Mouse (Mus musculus): ENCODE results near the gene Zfp719. TPM values are rescaled to one million over a fixed set of nuclear protein-coding genes. Genes with fewer than 3 reads are reported as not detected.

Zfp719 gene
- total and polyA plus RNA-seq, 2 experiments from 2014 or later = 4.7 to 11.6 TPM

- no peak for TF ChIP-seq CTCF (IDR thresholded peaks at IDR 0.05; ENCODE audit: low read depth)
- peak overlapping the region; percentile 83 for H3K27ac ChIP-seq
- H3K36me3 ChIP-seq (ENCODE audit: insufficient read depth, low read length) = peaks cover 17% of the 10 kb centered on the region
- H3K4me1 ChIP-seq (ENCODE audit: insufficient read depth, low read length) = peaks cover 11% of the 10 kb centered on the region
- DNase-seq (ENCODE audit: low spot score) (peak; percentile 64), ATAC-seq (peak; percentile 61)
- peak overlapping the region; percentile 95 for H3K4me2 ChIP-seq (ENCODE audit: low read depth, low read length)
- WGBS = 0% methylated on average over 10 of the region's 10 CpGs
- no peaks in the 10 kb centered on the region for H3K27me3 ChIP-seq (ENCODE audit: insufficient read depth, low read length)
- peak overlapping the region; percentile 69 for H3K4me3 ChIP-seq (ENCODE audit: low read length)
- H3K9ac ChIP-seq (replicated peaks; ENCODE audit: low read length) = peak overlapping the region; percentile 77
- H3K9me3 ChIP-seq (ENCODE audit: low read length) = no peaks in the 10 kb centered on the region
These were observed 16.7 kb upstream of the Zfp719 start for GRCm38 (mm10) chr7:43562651-43563070.

GRCm38 (mm10) chr7:43563300-43563699 lies 16.1 kb upstream of the Zfp719 start:
- DNase-seq (ENCODE audit: low spot score) = no peak
- peak overlapping the region; percentile 69 for H3K4me3 ChIP-seq (ENCODE audit: low read length)
- peak overlapping the region; percentile 95 for H3K4me2 ChIP-seq (ENCODE audit: low read depth, low read length)
- no peaks in the 10 kb centered on the region for H3K27me3 ChIP-seq (ENCODE audit: insufficient read depth, low read length)
- peaks cover 11% of the 10 kb centered on the region for H3K4me1 ChIP-seq (ENCODE audit: insufficient read depth, low read length)
- 52% methylated on average over 6 of the region's 6 CpGs for WGBS
- H3K27ac ChIP-seq = no peak overlapping the region
- H3K36me3 ChIP-seq (ENCODE audit: insufficient read depth, low read length) = peaks cover 24% of the 10 kb centered on the region
- H3K9me3 ChIP-seq (ENCODE audit: low read length) = no peaks in the 10 kb centered on the region
- TF ChIP-seq CTCF (IDR thresholded peaks at IDR 0.05; ENCODE audit: low read depth) = no peak
- no peak for ATAC-seq
- peak overlapping the region; percentile 77 for H3K9ac ChIP-seq (replicated peaks; ENCODE audit: low read length)

- Histone ChIP-seq H3K4me2 (ENCODE audit: low read depth, low read length) (no peak overlapping the region), H3K27ac (no peak overlapping the region), H3K36me3 (ENCODE audit: insufficient read depth, low read length) (peaks cover 61% of the 10 kb centered on the region), H3K27me3 (ENCODE audit: insufficient read depth, low read length) (no peaks in the 10 kb centered on the region), H3K9me3 (ENCODE audit: low read length) (no peaks in the 10 kb centered on the region), H3K4me1 (ENCODE audit: insufficient read depth, low read length) (no peaks in the 10 kb centered on the region), H3K4me3 (ENCODE audit: low read length) (no peak overlapping the region), H3K9ac (replicated peaks; ENCODE audit: low read length) (no peak overlapping the region)
- DNase-seq (ENCODE audit: low spot score) = no peak
- no peak for TF ChIP-seq CTCF (IDR thresholded peaks at IDR 0.05; ENCODE audit: low read depth)
- 99% methylated on average over 2 of the region's 2 CpGs for WGBS
- ATAC-seq = no peak
These were observed 8.2 kb upstream of the Zfp719 start for GRCm38 (mm10) chr7:43571216-43571615.

GRCm38 (mm10) chr7:43580526-43580925 lies 1.1 kb downstream of the Zfp719 start:
- H3K36me3 ChIP-seq (ENCODE audit: insufficient read depth, low read length) = peaks cover 14% of the 10 kb centered on the region
- WGBS = 53% methylated on average over 5 of the region's 5 CpGs
- peak overlapping the region; percentile 81 for H3K4me2 ChIP-seq (ENCODE audit: low read depth, low read length)
- peak overlapping the region; percentile 74 for H3K9ac ChIP-seq (replicated peaks; ENCODE audit: low read length)
- H3K27me3 ChIP-seq (ENCODE audit: insufficient read depth, low read length) = no peaks in the 10 kb centered on the region
- peaks cover 14% of the 10 kb centered on the region for H3K4me1 ChIP-seq (ENCODE audit: insufficient read depth, low read length)
- DNase-seq (ENCODE audit: low spot score) (no peak), ATAC-seq (no peak)
- no peaks in the 10 kb centered on the region for H3K9me3 ChIP-seq (ENCODE audit: low read length)
- H3K4me3 ChIP-seq (ENCODE audit: low read length) = peak overlapping the region; percentile 69
- peak overlapping the region; percentile 95 for H3K27ac ChIP-seq
- TF ChIP-seq CTCF (IDR thresholded peaks at IDR 0.05; ENCODE audit: low read depth) = no peak

- 89% methylated on average over 5 of the region's 5 CpGs for WGBS
- no peaks in the 10 kb centered on the region for H3K27me3 ChIP-seq (ENCODE audit: insufficient read depth, low read length)
- TF ChIP-seq CTCF (IDR thresholded peaks at IDR 0.05; ENCODE audit: low read depth) = peak; percentile 19; the same call in 1 of the 2 replicates
These were observed 5.4 kb downstream of the Zfp719 start for GRCm38 (mm10) chr7:43584790-43585189.

GRCm38 (mm10) chr7:43601884-43602283 lies 22.5 kb downstream of the Zfp719 start:
- Histone ChIP-seq H3K4me2 (ENCODE audit: low read depth, low read length) (no peak overlapping the region), H3K4me3 (ENCODE audit: low read length) (no peak overlapping the region), H3K27me3 (ENCODE audit: insufficient read depth, low read length) (no peaks in the 10 kb centered on the region), H3K9ac (replicated peaks; ENCODE audit: low read length) (no peak overlapping the region), H3K9me3 (ENCODE audit: low read length) (no peaks in the 10 kb centered on the region), H3K4me1 (ENCODE audit: insufficient read depth, low read length) (no peaks in the 10 kb centered on the region), H3K27ac (no peak overlapping the region), H3K36me3 (ENCODE audit: insufficient read depth, low read length) (no peaks in the 10 kb centered on the region)
- DNase-seq (ENCODE audit: low spot score) (no peak), ATAC-seq (no peak)
- TF ChIP-seq CTCF (IDR thresholded peaks at IDR 0.05; ENCODE audit: low read depth) = no peak
- 36% methylated on average over 5 of the region's 5 CpGs for WGBS

More at GRCm38 (mm10) chr7:43584790-43585189, 5.4 kb downstream of the Zfp719 start:
- ATAC-seq (no peak), DNase-seq (ENCODE audit: low spot score) (no peak)
- Histone ChIP-seq H3K9ac (replicated peaks; ENCODE audit: low read length) (no peak overlapping the region), H3K9me3 (ENCODE audit: low read length) (no peaks in the 10 kb centered on the region), H3K4me2 (ENCODE audit: low read depth, low read length) (no peak overlapping the region), H3K27ac (no peak overlapping the region), H3K4me1 (ENCODE audit: insufficient read depth, low read length) (peaks cover 14% of the 10 kb centered on the region), H3K36me3 (ENCODE audit: insufficient read depth, low read length) (peaks cover 39% of the 10 kb centered on the region), H3K4me3 (ENCODE audit: low read length) (no peak overlapping the region)

GRCm38 (mm10) chr7:43606896-43607742 lies 27.7 kb downstream of the Zfp719 start, which contains the start of gene Zfp819:
Zfp819 (plus strand) TSS chr7:43607169.
- WGBS = 14% methylated on average over 41 of the region's 41 CpGs

More at GRCm38 (mm10) chr7:43606896-43607742, 27.7 kb downstream of the Zfp719 start, which contains the start of gene Zfp819:
- Histone ChIP-seq H3K4me1 (ENCODE audit: insufficient read depth, low read length) (no peaks in the 10 kb centered on the region), H3K9me3 (ENCODE audit: low read length) (no peaks in the 10 kb centered on the region), H3K4me3 (ENCODE audit: low read length) (peak within 1 kb of the TSS; percentile 47), H3K27me3 (ENCODE audit: insufficient read depth, low read length) (no peaks in the 10 kb centered on the region), H3K4me2 (ENCODE audit: low read depth, low read length) (peak within 1 kb of the TSS; percentile 83), H3K9ac (replicated peaks; ENCODE audit: low read length) (0 out of 2 replicates have a peak within 1 kb of the TSS, but pooled peaks have one; percentile 9), H3K36me3 (ENCODE audit: insufficient read depth, low read length) (no peaks in the 10 kb centered on the region), H3K27ac (no peak within 1 kb of the TSS)
- DNase-seq (ENCODE audit: low spot score) (peak; percentile 87), ATAC-seq (peak; percentile 95)
- peak; percentile 7; the same call in 1 of the 2 replicates for TF ChIP-seq CTCF (IDR thresholded peaks at IDR 0.05; ENCODE audit: low read depth)
